Mouse (Mus musculus): ENCODE data around the gene Gm45021.
"Not testable (repeated sequence)": the region's sequence is repeated elsewhere in the genome, so short reads cannot be mapped to it uniquely, and the experiment has no call there.

The Gm45021 gene

GRCm38 (mm10) chr6:48622186-48622843 is 32.9 kb downstream of the Gm45021 start:
- not testable (repeated sequence) for DNase-seq

DNA sequence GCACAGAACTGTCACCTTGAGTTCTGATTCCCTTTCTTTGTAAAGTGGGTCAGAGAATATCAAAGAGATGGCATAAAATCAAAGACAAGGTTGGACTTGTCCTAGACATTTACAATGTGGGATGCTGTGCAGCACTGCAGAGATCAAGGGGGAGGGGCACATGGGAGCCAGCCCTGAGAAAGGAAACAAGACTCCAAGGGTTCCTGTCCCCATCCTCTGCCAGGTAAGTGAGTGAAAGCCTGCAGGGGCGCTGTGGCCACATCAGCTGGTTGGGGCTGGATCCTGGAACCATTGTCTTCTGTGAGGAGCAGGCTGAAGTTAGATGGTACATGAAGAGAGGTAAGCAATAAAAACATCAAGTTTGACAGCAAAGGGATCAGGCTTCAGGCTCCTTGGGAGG is 34.0 kb downstream of the Gm45021 start:
- no peak for DNase-seq

- no peak for DNase-seq
Observed at GRCm38 (mm10) chr6:48626464-48626863, 37.1 kb downstream of the Gm45021 start, which contains the start of gene AI854703. Gene AI854703 (plus strand): TSS chr6:48626764.

DNA sequence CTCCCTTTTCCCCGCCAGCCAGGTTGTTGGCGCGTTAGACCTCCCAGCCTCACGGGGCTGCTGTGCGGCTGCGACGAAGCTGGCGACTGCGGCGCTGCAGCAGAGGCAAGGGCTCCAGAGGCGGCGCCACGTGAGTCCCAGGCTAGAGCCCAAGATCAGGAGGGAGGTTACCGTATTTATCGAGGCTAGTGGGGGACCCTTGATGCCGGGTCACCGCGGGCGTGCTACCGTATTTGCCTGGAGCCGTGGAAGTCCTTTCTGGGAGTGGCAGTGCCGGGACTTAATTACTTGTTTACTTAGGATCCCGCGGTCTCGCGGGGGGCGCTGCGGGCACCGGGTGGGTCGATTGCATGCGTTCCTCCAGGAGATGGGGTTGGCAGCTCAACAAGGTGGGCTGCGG is 37.6 kb downstream of the Gm45021 start:
- DNase-seq = peak in 1 of 2 experiments; percentile 44

DNA sequence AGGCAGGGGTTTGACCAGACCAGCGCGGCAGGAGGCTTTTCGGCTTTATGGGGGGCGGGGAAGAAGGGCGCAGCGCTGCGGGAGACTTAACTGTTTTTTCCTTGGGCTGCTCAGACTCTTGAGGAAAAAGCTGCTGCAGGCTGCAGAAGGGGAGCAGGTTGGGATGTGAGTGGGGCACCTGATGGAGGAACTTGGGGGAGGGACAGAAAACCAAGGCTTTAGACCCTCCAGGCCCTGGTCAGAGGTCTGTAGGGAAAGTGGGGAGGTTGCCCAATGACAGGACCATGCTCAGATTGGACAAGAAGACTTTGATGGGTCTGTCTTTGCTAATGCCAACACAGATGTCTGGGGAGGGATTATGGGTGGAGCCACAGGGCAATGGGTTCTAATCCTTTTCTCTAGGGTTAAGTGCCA is 38.1 kb downstream of the Gm45021 start:
- DNase-seq = no peak

DNA sequence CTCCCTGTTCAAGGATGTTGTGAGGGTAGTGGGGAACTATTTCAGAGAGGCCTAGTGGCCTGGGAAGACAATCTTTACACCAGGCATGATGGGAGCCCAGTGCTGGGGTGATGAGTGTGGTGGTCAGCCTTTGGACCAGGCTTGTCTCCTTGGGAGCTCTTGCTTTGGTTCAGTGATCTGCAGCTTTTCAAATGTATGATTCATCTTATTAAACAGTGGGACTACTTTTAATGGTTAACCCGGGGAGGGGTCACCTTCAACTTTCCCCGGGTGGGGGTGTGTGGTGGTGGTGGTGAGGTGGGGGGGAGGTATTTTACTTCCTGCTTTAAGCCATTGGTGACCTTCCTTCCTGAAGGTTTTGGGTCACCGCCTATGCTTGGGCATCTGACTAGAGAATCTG is 39.0 kb downstream of the Gm45021 start:
- no peak for DNase-seq

DNA sequence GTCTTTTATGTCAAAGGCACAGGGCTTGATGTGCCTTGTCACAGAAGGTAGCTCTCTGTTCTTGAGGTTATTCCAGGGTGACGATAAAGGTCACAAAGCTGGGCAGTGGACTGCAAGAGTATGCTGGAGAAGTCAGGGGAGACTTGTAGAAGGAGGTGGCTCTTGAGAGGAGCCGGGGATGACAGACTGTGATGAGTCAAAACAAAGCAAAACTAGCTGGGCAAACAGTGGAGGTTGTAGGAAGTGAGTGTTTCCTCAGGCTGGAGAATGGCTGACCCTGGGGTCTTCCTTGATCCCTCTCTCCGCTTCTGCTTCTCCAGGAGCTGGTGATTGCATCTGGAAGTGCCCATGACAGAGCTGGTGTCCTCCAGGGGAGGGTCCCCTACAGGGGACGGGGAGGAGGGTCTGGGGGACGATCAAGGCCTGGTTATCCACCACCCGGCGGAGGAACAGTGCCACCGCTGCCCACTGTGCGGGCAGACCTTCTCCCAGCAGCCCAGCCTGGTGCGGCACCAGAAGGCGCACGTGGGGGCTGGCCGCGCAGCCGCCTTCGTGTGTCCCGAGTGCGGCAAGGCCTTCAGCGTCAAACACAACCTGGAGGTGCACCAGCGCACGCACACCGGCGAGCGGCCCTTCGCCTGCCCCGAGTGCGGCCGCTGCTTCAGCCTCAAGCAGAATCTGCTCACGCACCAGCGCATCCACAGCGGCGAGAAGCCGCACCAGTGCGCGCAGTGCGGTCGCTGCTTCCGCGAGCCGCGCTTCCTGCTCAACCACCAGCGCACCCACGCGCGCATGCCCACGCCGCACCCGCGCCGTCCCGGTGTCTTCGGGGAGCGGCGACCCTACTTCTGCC is 39.6 kb downstream of the Gm45021 start:
- peak; percentile 42 to 59 for DNase-seq

GRCm38 (mm10) chr6:48629661-48630034 is 40.2 kb downstream of the Gm45021 start:
- no peak for DNase-seq

GRCm38 (mm10) chr6:48630831-48631230 is 41.4 kb downstream of the Gm45021 start:
- no peak for DNase-seq

DNA sequence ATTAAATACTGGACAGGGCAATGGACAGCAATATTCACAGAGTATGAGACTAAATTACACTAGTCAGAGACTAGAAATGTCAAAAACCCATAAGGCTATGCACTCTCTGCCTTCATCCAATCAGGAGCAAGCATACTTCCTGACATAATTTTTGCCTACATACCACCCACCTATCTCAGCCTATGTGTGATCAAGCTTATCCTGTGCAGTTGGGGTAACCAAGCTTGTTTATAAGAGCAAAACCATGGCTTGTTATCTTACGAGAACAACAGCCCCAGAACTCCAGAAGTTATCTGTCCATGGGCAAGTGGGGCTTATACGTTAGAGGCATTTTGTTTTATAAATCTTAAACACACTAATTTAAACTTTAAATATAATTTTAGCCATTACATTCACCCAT is 45.7 kb downstream of the Gm45021 start:
- DNase-seq = no peak

- no peak for DNase-seq
Observed at GRCm38 (mm10) chr6:48636515-48636914, 47.1 kb downstream of the Gm45021 start.

- DNase-seq = no peak
Observed at GRCm38 (mm10) chr6:48637811-48638500, 48.5 kb downstream of the Gm45021 start.

DNA sequence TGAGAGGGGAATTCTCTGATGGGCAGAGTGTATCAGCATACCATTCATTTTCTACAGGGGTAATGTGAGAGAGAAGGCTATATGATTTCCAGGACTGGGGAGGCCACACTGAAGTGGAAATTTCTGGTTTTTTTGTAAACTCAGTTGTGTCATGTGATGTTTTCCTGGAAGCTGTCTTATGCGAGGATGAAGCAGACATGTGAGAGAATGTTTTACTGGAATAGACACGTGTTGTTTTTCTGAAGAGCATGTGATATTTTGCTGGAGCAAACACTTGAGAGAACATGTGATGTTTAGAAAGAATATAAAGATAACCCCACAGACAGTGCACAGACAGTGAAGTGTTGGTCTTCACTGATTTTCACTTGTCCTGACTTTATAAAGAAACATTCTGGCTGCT is 49.1 kb downstream of the Gm45021 start:
- DNase-seq = no peak

GRCm38 (mm10) chr6:48641391-48641790 is 52.0 kb downstream of the Gm45021 start:
- DNase-seq = no peak

DNA sequence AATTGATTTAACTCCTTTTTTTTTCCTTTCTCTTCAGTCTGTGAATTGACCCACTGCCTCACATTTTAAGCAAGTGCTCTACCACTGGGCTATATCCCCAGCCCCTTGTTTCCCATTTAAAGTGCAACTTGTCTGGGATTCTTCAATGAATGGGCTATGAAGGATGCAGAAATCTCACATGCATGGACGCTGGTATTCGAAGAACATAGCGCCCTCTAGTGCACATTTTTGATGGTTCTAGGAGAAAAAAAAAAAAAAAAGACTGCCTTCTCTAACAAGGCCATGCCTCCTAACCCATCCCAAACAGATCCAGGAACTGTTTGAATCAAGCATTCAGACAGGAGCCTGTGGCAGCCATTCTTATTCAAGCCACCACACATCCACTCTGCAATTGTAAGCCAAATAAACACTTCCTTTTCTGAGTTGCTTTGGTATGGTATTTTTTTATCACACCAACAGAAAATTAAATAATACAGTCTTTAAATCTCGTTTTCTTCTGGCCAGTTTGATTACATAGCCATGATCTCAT is 53.4 kb downstream of the Gm45021 start:
- DNase-seq = no peak

DNA sequence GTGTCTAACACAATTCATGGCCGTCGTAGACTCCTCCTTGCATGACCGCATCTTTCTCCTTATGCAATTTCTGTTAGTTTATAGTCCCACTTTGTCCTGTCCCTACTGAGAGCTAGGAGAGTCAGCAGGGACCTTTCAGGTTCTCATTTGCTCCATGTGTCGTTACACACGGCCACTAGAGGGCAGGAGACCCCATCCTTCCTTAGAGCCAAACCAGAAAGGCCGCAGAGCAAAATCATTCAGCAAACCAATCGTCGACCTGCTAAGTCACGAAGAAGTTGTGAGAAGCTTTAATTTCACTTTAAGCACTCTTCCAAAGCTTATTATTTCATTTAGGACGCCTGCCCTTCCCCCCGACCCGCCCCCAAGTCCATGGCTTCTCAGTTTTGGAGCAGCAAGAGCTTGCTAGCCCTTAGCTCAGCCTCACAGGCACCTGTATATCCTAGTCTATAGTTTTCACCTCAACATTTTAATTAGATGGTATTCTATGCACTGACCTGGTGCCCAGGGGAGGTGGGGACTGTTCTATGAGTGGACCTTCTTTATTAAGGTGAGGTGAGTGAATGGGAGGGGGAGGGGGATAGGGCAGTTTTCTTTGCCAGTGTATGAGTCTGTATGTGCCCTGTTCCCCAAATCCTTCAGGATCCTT is 56.4 kb downstream of the Gm45021 start:
- DNase-seq = peak; percentile 77

- no peak for DNase-seq
Observed at GRCm38 (mm10) chr6:48646309-48646690, 56.9 kb downstream of the Gm45021 start.

GRCm38 (mm10) chr6:48646995-48647394 is 57.6 kb downstream of the Gm45021 start, which contains the start of gene Gimap8:
Gene Gimap8 (plus strand): TSS chr6:48647234.
- DNase-seq = peak; percentile 88 to 92

DNA sequence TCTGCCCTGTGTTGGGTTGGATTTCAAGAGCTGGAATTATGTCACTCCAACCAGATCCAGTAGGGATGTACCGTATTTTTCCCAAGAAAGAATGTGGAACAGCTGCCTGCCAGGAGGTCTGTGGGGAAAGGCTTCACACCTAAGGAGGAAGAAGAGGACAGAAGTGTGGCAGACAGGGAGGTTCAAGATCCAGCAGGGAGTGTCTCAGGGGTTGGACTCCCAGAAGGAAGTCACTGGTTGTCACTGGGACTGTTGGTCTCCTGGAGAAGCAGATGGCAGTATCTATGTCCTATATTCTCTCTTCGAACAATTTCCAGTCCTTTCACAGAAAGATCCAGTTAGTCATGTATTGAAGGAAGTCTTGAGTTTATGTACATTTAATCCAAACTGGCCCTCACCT is 58.2 kb downstream of the Gm45021 start:
- no peak for DNase-seq

DNA sequence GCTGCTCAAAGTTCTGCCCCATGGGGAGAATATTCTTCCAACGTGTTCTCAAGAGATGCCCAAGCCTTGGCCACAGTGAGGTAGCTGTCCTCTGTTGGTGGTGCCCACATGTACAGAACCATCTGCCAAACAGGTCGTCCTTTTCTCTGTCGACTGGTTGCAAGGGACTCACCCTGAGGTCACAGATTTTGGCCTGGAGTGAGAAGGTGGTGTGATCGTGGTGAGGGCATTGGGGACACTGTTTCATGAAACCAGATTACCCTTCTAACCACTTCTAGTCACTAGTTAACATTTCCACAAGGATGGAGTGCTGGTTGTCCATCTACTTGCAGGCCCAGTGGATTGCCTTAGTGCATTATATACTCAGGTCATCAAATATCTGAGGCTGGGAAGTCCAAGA is 59.4 kb downstream of the Gm45021 start:
- DNase-seq = no peak

DNA sequence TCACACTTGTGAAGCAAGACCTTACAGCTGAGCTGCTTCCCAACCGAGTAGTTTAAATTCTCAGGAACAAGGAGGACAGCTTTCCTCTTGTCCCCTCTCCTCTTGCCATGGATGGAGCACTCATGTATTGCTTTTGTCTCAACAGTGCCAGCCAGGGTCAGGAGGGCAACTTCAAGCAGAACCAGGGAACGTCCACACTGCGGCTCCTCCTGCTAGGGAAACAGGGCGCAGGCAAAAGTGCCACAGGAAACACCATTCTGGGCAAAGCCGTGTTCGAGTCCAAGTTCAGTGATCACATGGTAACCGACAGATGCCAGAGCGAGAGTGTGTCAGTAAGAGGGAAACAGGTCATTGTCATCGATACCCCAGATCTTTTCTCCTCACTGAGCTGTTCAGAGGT is 60.6 kb downstream of the Gm45021 start:
- DNase-seq = no peak

- DNase-seq = no peak
Observed at GRCm38 (mm10) chr6:48658721-48659120, 69.3 kb downstream of the Gm45021 start.

Data from thymus, postnatal 36 days (tissue).